Mouse (Mus musculus) embryonic facial prominence, embryonic 14.5 days (tissue): ENCODE measurements around the gene Gm6880. TPM values are rescaled to one million over a fixed set of nuclear protein-coding genes. Genes with fewer than 3 reads are reported as not detected.
"Not testable (repeated sequence)": the region's sequence is repeated elsewhere in the genome, so short reads cannot be mapped to it uniquely, and the experiment has no call there.

ENCODE experiments used
- ATAC-seq: fragments of 200-750 bp; cut with Nextera tagmentation; 2 replicates; pipeline ENCODE4 v1.8.0; 2017; ENCODE audit warnings: low read depth, moderate number of reproducible peaks, moderate TSS enrichment
- DNase-seq: peaks from one replicate; pipeline ENCODE4 v3.0.0-alpha.2; 2015; ENCODE audit warnings: low spot score
- H3K27ac ChIP-seq: fragments of 300-500 bp; sonication (generic); replicated peaks from 2 replicates; pipeline ENCODE4 v1.5.1; 2014; ENCODE audit warnings: low read depth, mild to moderate bottlenecking, low read length, moderate library complexity
- H3K27me3 ChIP-seq: fragments of 300-500 bp; sonication (generic); replicated peaks from 2 replicates; pipeline ENCODE4 v1.6.1; 2014; ENCODE audit warnings: low read length; ENCODE audit not compliant: control insufficient read depth, insufficient read depth
- H3K36me3 ChIP-seq: fragments of 300-500 bp; sonication (generic); 2 replicates; pipeline ENCODE4 v1.6.1; 2014; ENCODE audit warnings: low read length, mixed read lengths; ENCODE audit not compliant: control insufficient read depth, insufficient read depth
- H3K4me1 ChIP-seq: fragments of 300-500 bp; sonication (generic); 2 replicates; pipeline ENCODE4 v1.6.1; 2014; ENCODE audit warnings: antibody characterized with exemption, low read length; ENCODE audit not compliant: control insufficient read depth, insufficient read depth
- H3K4me2 ChIP-seq: fragments of 300-500 bp; sonication (generic); 2 replicates; pipeline ENCODE4 v1.6.1; 2014; ENCODE audit warnings: low read depth, mild to moderate bottlenecking, low read length, moderate library complexity, mixed read lengths
- H3K4me3 ChIP-seq: fragments of 300-500 bp; sonication (generic); 2 replicates; pipeline ENCODE4 v1.5.1; 2014; ENCODE audit warnings: low read depth, mild to moderate bottlenecking, low read length
- H3K9ac ChIP-seq: fragments of 300-500 bp; sonication (generic); 2 replicates; pipeline ENCODE4 v1.6.1; 2014; ENCODE audit warnings: low read depth, mild to moderate bottlenecking, low read length, moderate library complexity, mixed read lengths
- H3K9me3 ChIP-seq: fragments of 300-500 bp; sonication (generic); 2 replicates; pipeline ENCODE4 v1.6.1; 2016; ENCODE audit warnings: low read length; ENCODE audit not compliant: control insufficient read depth
- WGBS: fragments of 180-500 bp; shearing (Covaris S2); extraction: QIAGEN DNeasy Blood & Tissue Kit; methylation state at CpG from one replicate; pipeline ENCODE4 v1.1.7; 2014; 5-methylcytosine and 5-hydroxymethylcytosine counted together
- polyA plus RNA-seq: library from polyadenylated mRNA; unstranded; fragments of >200 nt; fragmentation: Nextera tagmentation; extraction: Ambion mirVana; gene quantifications from 2 replicates; pipeline ENCODE4 v1.2.1, GENCODE M21; 2014

Gene Gm6880
- polyA plus RNA-seq, result not detected in 2 replicates

DNA sequence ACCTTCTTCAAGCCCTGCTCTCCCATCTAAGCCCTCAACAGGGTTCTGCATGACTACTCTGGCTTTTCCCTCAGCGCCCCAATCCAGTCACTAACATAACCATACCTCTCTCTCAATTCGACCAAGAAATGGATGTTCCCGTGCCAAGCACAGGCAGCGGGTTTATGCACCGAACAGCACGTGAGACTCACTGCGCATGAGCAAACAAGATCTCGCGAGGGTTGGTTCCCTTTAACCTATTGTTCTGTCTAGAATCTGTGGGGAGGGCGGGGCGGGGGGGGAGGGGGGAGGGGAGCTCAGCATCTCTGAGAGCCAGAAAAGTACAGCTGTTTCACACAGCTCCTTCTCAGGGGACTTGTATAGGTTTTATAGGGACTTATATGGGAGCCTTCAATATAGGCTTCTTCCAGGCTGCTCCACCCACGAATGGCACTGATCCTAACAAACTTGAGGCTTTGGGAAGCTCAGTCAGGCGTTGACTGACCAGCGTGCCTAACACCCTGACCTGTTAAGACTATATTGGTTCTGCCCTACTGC is at the start of gene Gm6880:
Gm6880 (minus strand) TSS at position 51 of the 537 bp plus-strand sequence.
- H3K9ac ChIP-seq, H3K27me3 ChIP-seq, H3K27ac ChIP-seq, DNase-seq, ATAC-seq, H3K4me1 ChIP-seq, H3K4me2 ChIP-seq, H3K4me3 ChIP-seq, H3K9me3 ChIP-seq, H3K36me3 ChIP-seq: not testable (repeated sequence)
- WGBS, result 75% methylated on average over 12 of the region's 14 CpGs

DNA sequence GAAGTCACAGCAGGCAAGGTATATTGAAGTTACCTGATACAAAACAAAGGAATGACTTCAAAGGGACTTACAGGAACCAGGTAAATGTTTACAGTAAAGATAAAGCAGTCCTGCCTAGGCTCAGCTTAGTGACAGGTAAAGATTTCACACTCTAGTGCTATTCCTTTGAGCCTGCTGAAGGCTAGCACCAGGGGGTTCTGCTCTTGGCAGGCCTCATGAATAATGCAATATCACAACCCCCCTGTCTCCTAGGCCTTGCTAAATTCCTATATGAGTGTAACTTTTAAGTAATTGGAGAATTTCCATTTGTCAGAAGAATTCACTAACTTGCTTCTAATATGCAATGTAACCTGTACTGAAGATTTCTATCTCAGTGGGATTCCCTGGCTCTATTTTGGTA is 36.3 kb upstream of the Gm6880 start:
- H3K9me3 ChIP-seq, DNase-seq, H3K4me1 ChIP-seq, ATAC-seq, H3K27ac ChIP-seq, H3K27me3 ChIP-seq, H3K9ac ChIP-seq, H3K4me2 ChIP-seq, H3K36me3 ChIP-seq, H3K4me3 ChIP-seq: not testable (repeated sequence)

GRCm38 (mm10) chrX:74497131-74497530 is 15.9 kb upstream of the Gm6880 start:
- Histone ChIP-seq H3K9me3 (no peaks in the 10 kb centered on the region), H3K4me3 (no peak overlapping the region), H3K9ac (no peak overlapping the region), H3K4me2 (no peak overlapping the region), H3K27ac (no peak overlapping the region), H3K4me1 (no peaks in the 10 kb centered on the region), H3K36me3 (no peaks in the 10 kb centered on the region), H3K27me3 (no peaks in the 10 kb centered on the region)
- 63% methylated on average over 1 of the region's 1 CpGs for WGBS
- ATAC-seq (no peak), DNase-seq (no peak)

- no peaks in the 10 kb centered on the region for H3K27me3 ChIP-seq
- H3K9ac ChIP-seq, result no peak overlapping the region
- no peak overlapping the region for H3K27ac ChIP-seq
- H3K4me2 ChIP-seq, result no peak overlapping the region
- ATAC-seq, result no peak; the same call in 1 of the 2 replicates
- DNase-seq, result peak; percentile 35
- H3K4me3 ChIP-seq, result no peak overlapping the region
- H3K36me3 ChIP-seq, result 0 out of 2 replicates have a peak, but pooled peaks cover 7% of the 10 kb centered on the region
- WGBS, result 8% methylated on average over 4 of the region's 4 CpGs
- no peaks in the 10 kb centered on the region for H3K9me3 ChIP-seq
- H3K4me1 ChIP-seq, result no peaks in the 10 kb centered on the region
Observed at GRCm38 (mm10) chrX:74452773-74453172, 28.4 kb downstream of the Gm6880 start.

DNA sequence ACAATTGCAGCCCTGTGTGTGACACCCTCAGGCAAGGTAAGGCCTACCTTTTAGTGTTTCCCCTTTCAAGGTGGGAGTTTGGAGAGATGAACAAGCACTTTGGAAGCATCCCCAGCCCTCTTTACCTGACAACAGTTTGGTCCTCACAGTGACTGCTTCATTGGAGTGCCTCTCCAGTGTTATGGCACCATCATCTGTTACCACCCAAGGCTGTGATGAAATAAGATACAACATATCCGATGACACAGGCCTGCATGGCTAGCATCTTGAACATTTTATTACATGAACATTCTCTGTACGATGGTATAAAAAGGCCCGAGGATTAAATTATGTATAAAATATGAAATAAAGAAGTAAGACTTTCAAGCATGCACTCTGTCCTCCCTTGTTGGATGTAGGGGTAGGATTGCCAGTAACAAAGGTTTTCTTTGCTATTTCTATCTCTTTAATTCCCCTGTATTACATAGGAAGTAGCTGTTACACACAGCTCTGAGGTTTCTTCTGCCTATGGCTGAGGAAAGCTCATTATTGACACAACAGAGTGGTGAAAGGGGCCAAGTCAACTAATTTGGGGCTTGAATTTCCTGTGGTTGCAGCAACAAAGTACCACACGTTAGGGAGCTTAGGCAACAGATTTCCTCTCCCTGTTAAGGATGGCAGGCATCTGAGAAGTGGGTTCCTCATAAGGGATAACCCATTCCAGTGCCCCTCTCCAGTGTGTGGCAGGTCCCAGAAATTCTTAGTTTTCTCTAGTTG is 29.9 kb downstream of the Gm6880 start:
- Histone ChIP-seq H3K4me1 (no peaks in the 10 kb centered on the region), H3K4me3 (no peak overlapping the region), H3K9me3 (no peaks in the 10 kb centered on the region), H3K36me3 (0 out of 2 replicates have a peak, but pooled peaks cover 7% of the 10 kb centered on the region), H3K27ac (no peak overlapping the region), H3K4me2 (no peak overlapping the region), H3K27me3 (no peaks in the 10 kb centered on the region), H3K9ac (no peak overlapping the region)
- WGBS, result 73% methylated on average over 4 of the region's 4 CpGs
- ATAC-seq (no peak), DNase-seq (no peak)

Other genes with a start within 250 kb of the Gm6880 start
- gene Flna, start 231.6 kb downstream of the Gm6880 start, polyA plus RNA-seq, result 284 and 324 TPM in 2 replicates
- gene Emd, start 226.7 kb downstream of the Gm6880 start, polyA plus RNA-seq, result 26.1 and 26.9 TPM in 2 replicates
- gene Rpl10, start 210.6 kb downstream of the Gm6880 start, polyA plus RNA-seq, result 898 and 935 TPM in 2 replicates
- 61.5 and 63.1 TPM in 2 replicates for gene Taz, start 199.5 kb downstream of the Gm6880 start, polyA plus RNA-seq
- gene Dnase1l1, start 199.1 kb downstream of the Gm6880 start, polyA plus RNA-seq, result 16.5 and 19.3 TPM in 2 replicates
- 138 and 143 TPM in 2 replicates for gene Atp6ap1, start 184.3 kb downstream of the Gm6880 start, polyA plus RNA-seq
- gene Gdi1, start 176.4 kb downstream of the Gm6880 start, polyA plus RNA-seq, result 156 and 180 TPM in 2 replicates
- gene Fam50a, start 168.4 kb downstream of the Gm6880 start, polyA plus RNA-seq, result 45.6 and 47.9 TPM in 2 replicates
- gene Plxna3, start 152.3 kb downstream of the Gm6880 start, polyA plus RNA-seq, result 18.0 and 19.7 TPM in 2 replicates
- 94.0 and 104 TPM in 2 replicates for gene Lage3, start 127.8 kb downstream of the Gm6880 start, polyA plus RNA-seq
- 78.8 and 83.5 TPM in 2 replicates for gene Ubl4a, start 108.2 kb downstream of the Gm6880 start, polyA plus RNA-seq
- 21.4 and 22.5 TPM in 2 replicates for gene Slc10a3, start 108.0 kb downstream of the Gm6880 start, polyA plus RNA-seq
- 38.4 and 43.0 TPM in 2 replicates for gene Fam3a, start 88.1 kb downstream of the Gm6880 start, polyA plus RNA-seq
- 20.7 and 25.4 TPM in 2 replicates for gene Ikbkg, start 88.1 kb downstream of the Gm6880 start, polyA plus RNA-seq
- 43.9 and 50.7 TPM in 2 replicates for gene G6pdx, start 52.2 kb downstream of the Gm6880 start, polyA plus RNA-seq
- not detected in 2 replicates for gene Olfr1326-ps1, start 93.5 kb upstream of the Gm6880 start, polyA plus RNA-seq
- gene Olfr1325, start 111.3 kb upstream of the Gm6880 start, polyA plus RNA-seq, result 0.07 TPM in 1 of 2 replicates, not detected in the other
- not detected in 2 replicates for gene Gm5640, start 164.2 kb upstream of the Gm6880 start, polyA plus RNA-seq